Mouse (Mus musculus): ENCODE measurements around the gene Psma3. TPM values are rescaled to one million over a fixed set of nuclear protein-coding genes. Genes with fewer than 3 reads are reported as not detected.

Gene Psma3
- polyA plus RNA-seq (2014; fragmentation: Illumina TruSeq; extraction: RNeasy Lipid Tissue Mini Kit (QIAGEN cat#74804); ENCODE audit: low read depth, low replicate concordance) = 724 TPM

DNA sequence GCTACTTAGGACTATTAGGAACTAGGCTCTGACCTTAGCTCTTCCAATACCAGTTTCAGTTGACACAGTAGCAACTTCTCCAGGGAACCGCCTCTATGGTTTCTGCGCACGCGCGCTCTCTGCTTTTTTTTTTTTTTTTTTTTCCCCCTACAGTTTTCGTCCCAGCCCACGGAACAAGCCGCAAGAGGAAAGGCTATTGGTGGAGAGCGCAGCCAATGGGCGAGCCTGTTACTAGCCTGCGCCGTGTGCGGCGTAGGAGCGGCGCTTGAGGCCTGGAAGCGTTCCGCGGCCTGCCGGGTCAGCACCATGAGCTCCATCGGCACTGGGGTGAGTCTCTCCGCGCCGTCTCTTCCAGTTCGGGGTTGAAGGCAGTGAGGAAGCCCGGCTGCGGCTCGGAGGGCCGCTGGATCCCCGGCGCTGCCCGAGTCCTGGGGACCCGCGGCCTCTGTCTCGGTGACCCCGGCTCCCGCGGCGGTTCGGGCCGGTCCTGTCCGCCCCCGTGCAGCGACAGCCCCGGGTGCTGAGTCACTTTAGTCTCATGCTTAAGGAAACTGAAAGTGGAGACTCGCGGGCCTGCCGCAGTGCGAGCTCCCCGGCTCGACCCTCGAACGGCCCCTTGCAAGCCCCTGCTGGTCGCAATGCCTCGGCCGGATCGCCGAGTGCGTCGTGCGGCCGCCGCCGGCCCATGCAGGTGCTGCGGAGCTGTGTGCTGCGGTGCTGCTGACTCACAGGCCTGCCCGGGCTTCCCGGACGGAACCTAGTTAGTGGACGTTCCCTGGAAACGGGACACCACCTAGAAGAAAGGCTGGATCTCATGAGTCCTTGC, at the start of gene Psma3:
Psma3 (plus strand) TSS at position 181 of the 826 bp plus-strand sequence.

DNA sequence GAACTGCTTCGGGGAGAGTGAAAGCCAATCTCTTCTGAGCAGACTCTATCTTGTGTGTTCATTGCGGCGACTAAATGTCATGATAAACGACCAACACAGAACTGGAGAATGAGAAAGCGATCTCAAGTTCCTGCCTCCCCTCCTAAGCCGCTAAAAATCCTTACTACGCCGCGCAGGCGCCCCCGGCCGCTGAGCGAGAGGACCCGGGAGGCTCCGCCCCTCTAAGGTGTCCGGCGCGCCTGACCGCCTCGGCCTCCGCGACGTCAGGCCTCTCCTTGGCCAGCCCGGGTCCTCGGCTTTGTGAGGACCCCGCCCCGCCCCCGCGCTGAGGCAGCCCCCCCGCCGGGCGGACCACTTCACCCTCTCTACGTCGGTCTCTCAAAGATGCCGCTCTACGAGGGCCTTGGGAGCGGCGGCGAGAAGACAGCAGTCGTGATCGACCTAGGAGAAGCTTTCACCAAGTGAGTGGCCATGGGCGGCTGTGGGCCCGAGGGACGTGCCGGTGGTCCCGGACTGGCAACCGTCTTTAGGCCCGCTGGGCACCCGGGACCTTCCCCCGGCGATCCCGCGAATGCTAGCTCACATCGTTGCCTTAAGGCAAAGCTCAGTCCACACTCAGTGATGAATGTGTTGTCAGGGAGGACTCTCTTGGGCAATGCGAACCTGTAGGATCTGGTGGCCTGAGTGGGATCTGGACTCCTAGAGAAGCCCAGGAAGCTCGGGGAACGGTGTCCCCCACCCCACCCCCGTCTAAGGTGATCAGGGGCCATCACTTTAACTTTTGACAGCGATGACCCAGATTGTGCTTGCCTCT, 36.6 kb upstream of the Psma3 start, which contains the start of gene Actr10:
Actr10 (plus strand) TSS at position 287 of the 814 bp plus-strand sequence.

DNA sequence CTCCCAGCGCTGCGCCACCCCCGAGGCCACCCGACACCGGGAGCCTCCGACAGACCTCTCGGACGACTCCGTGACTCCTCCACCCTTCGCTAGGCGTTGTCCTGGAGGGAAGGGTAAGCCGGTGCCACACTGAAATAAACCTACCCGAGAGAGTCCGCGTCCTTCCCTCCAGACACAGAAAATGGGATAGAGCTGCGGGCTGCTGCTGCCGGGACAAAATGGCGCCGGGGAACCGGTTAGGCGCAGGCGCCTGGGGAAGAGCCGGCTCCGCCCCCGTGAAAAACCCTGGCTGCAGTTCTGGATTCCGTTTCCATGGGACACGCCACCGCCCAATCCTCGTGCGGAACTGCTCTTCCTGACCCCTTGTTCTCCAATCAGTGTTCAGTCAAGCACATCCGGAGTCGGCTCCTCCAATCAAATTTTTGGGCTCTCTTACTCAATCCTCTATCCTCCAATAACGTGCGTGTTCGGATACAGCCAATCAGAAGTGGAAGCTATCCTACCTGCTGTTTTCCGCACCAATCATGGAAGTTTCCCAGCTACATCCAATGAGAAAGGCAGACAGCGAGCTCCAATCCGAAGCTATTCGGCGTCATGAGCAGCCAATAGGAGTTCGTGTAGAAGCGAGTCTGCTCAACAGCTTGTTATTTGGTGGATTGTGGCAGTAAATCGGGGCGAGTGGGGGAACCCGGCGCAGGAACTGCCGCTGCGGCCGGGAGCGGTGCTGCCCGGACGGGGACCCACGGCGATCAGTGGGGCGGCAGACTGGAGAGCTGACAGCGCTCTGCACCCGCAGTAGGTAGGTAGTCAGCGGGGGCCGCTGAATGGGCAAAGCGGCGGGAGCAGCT, 41.2 kb downstream of the Psma3 start, which contains the start of gene Arid4a:
Arid4a (plus strand) TSS at position 628 of the 848 bp plus-strand sequence.

Other genes with a start within 250 kb of the Psma3 start
- 19.6 TPM for gene Frmd6, start 149.1 kb upstream of the Psma3 start, polyA plus RNA-seq (2014; fragmentation: Illumina TruSeq; extraction: RNeasy Lipid Tissue Mini Kit (QIAGEN cat#74804); ENCODE audit: low read depth, low replicate concordance)
- gene Actr10, start 36.8 kb upstream of the Psma3 start, polyA plus RNA-seq (2014; fragmentation: Illumina TruSeq; extraction: RNeasy Lipid Tissue Mini Kit (QIAGEN cat#74804); ENCODE audit: low read depth, low replicate concordance) = 227 TPM
- 55.8 TPM for gene Arid4a, start 41.4 kb downstream of the Psma3 start, polyA plus RNA-seq (2014; fragmentation: Illumina TruSeq; extraction: RNeasy Lipid Tissue Mini Kit (QIAGEN cat#74804); ENCODE audit: low read depth, low replicate concordance)
- gene Tomm20l, start 136.8 kb downstream of the Psma3 start, polyA plus RNA-seq (2014; fragmentation: Illumina TruSeq; extraction: RNeasy Lipid Tissue Mini Kit (QIAGEN cat#74804); ENCODE audit: low read depth, low replicate concordance) = not detected
- gene Timm9, start 162.1 kb downstream of the Psma3 start, polyA plus RNA-seq (2014; fragmentation: Illumina TruSeq; extraction: RNeasy Lipid Tissue Mini Kit (QIAGEN cat#74804); ENCODE audit: low read depth, low replicate concordance) = 47.9 TPM
- gene 2700049A03Rik, start 162.2 kb downstream of the Psma3 start, polyA plus RNA-seq (2014; fragmentation: Illumina TruSeq; extraction: RNeasy Lipid Tissue Mini Kit (QIAGEN cat#74804); ENCODE audit: low read depth, low replicate concordance) = 7.9 TPM